Mouse (Mus musculus): Measurements from ENCODE around the gene Zc3hav1. TPM values are rescaled to one million over a fixed set of nuclear protein-coding genes. Genes with fewer than 3 reads are reported as not detected.

The Zc3hav1 gene
- polyA plus RNA-seq, 1 experiment from 2014 or later = 1.7 TPM

DNA sequence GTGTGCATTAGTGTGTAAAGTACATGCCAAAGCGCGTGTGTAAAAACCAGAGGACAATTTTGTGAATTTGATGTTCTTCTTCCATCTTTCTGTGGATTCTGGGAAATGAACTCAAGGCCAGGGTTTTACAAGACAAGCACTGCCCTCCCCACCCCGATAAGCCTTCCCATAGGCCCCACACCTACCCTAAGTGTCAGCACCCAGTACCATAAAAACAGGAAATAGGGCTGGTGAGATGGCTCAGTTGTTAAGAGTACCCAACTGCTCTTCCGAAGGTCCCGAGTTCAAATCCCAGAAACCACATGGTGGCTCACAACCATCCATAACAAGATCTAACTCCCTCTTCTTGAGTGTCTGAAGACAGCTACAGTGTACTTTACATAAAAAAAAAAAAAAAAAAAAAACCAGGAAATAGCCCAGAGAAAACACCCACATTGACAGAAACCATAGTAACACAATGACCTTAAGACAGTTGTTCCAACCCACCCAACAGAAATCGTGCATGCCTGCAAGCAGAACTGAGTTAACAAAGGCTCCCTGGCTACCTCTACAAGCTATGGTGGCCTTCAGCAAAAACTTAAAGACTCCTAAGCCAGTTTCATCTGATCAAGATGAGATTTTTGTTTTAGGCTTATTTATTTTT lies 5.5 kb downstream of the Zc3hav1 start:
- no peaks in the 10 kb centered on the region for H3K9me3 ChIP-seq
- H3K9ac ChIP-seq = no peak overlapping the region
- H3K4me2 ChIP-seq = no peak overlapping the region
- no peaks in the 10 kb centered on the region for H3K36me3 ChIP-seq (replicated peaks)
- no peak overlapping the region for H3K27ac ChIP-seq
- peaks cover 3% of the 10 kb centered on the region; the same call in 1 of the 2 replicates for H3K4me1 ChIP-seq
- 89% methylated on average over 6 of the region's 6 CpGs for WGBS
- H3K4me3 ChIP-seq (replicated peaks) = no peak overlapping the region
- no peak for ATAC-seq (ENCODE audit: low FRiP score)
- H3K27me3 ChIP-seq = peaks cover 44% of the 10 kb centered on the region

DNA sequence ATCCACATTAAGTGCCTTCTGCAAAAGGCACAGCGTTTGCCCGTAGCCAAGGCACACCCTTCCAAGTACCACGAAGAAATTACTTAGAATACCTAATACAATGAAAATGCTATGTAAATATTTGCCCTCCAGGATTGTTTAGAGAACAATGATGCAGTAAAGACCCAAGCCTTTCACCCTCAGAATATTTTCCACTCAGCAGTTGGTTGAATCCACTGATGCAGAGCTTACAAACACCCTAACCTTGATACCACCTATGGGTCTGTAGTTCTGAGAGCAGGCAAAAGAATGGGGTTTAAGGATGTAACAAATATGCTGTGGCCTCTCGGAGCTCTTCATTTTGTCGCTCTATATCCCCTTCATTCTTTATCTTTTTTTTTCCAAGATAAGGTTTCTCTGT lies 6.5 kb downstream of the Zc3hav1 start:
- no peak overlapping the region for H3K4me2 ChIP-seq
- no peak for ATAC-seq (ENCODE audit: low FRiP score)
- no peak overlapping the region for H3K9ac ChIP-seq
- no peak overlapping the region for H3K4me3 ChIP-seq (replicated peaks)
- no peaks in the 10 kb centered on the region for H3K4me1 ChIP-seq
- H3K27ac ChIP-seq = no peak overlapping the region
- WGBS = 78% methylated on average over 5 of the region's 5 CpGs
- peaks cover 34% of the 10 kb centered on the region for H3K27me3 ChIP-seq
- H3K36me3 ChIP-seq (replicated peaks) = no peaks in the 10 kb centered on the region
- no peaks in the 10 kb centered on the region for H3K9me3 ChIP-seq

DNA sequence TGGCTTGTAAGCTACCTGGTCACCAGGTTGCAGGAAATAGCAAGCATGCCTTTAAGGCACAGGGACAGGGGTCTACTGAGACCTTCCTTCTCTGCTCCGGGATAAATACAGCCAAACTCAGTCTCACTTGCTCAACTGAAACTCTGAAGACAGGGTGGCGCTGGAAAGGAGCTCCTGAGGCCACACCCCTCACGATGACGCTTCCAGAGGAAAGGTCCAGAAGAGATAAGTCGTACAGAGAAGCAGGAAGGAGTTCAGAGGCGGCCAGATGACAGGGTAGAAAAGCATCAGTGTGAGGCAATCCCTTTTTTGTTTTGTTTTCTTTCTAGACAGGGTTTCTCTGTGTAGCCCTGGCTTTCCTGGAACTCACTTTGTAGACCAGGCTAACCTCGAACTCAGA lies 8.6 kb downstream of the Zc3hav1 start:
- H3K9me3 ChIP-seq = no peaks in the 10 kb centered on the region
- no peak for ATAC-seq (ENCODE audit: low FRiP score)
- no peaks in the 10 kb centered on the region for H3K4me1 ChIP-seq
- no peak overlapping the region for H3K9ac ChIP-seq
- H3K27ac ChIP-seq = no peak overlapping the region
- no peak overlapping the region for H3K4me2 ChIP-seq
- peaks cover 16% of the 10 kb centered on the region for H3K27me3 ChIP-seq
- 61% methylated on average over 7 of the region's 7 CpGs for WGBS
- no peak overlapping the region for H3K4me3 ChIP-seq (replicated peaks)
- no peaks in the 10 kb centered on the region for H3K36me3 ChIP-seq (replicated peaks)

DNA sequence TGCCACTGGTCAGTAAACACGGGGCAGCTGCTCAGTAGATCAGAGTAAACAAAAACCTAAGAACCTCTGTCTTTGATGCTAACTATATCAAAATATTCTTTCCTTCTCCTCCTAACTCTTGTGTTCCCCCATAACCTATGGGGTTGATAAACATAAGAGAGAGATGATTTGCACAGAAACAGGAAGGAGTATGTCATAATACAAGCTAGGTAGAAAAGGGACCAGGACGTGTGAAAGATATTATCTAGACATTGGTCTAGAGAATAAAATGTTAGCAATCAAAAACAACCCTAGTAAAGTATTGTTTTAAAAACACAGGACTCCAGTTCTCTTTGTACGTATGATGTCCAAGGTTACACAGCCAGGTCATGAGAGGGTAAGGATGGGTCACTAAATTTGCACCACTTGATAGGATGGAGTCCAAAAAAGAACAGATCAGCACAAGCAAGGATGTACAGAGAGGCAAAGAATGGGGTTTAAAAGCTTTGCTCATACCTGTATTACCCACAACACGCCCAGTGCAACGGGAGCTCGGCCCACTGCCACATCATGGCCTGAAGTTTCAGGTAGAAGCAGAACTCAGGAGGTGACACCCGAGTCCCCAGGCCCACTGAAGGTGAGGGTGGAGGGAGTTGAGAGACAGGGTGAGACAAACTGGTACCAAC lies 10.3 kb downstream of the Zc3hav1 start:
- no peak for ATAC-seq (ENCODE audit: low FRiP score)
- H3K27ac ChIP-seq = no peak overlapping the region
- 89% methylated on average over 7 of the region's 7 CpGs for WGBS

DNA sequence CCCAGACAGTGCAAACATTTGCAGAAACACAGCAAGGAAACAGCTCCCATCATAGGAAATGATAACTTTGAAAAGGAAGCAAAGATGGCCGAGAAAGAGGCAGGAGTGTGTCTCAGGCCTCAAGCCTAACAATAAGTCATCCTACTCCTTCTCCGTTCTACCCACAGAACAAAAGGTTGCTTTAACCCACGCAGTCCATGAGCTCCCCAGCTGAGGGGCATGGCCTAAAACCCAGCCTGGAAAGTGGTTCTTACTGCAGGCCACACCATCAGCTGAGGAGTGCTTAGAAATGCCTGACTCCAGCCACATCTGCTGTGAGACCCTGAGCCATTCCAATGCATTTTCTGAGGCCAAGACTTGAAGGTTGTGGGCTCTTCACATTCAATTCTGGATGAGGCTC lies 10.8 kb downstream of the Zc3hav1 start:
- Histone ChIP-seq H3K9ac (no peak overlapping the region), H3K9me3 (no peaks in the 10 kb centered on the region), H3K4me1 (no peaks in the 10 kb centered on the region), H3K4me3 (replicated peaks) (no peak overlapping the region), H3K27me3 (no peaks in the 10 kb centered on the region), H3K27ac (no peak overlapping the region), H3K36me3 (replicated peaks) (no peaks in the 10 kb centered on the region), H3K4me2 (no peak overlapping the region)
- no peak for ATAC-seq (ENCODE audit: low FRiP score)
- WGBS = 42% methylated on average over 3 of the region's 3 CpGs

More for the DNA sequence above, 10.3 kb downstream of the Zc3hav1 start:
- Histone ChIP-seq H3K27me3 (no peaks in the 10 kb centered on the region), H3K9me3 (no peaks in the 10 kb centered on the region), H3K4me1 (no peaks in the 10 kb centered on the region), H3K4me2 (no peak overlapping the region), H3K9ac (no peak overlapping the region), H3K36me3 (replicated peaks) (no peaks in the 10 kb centered on the region), H3K4me3 (replicated peaks) (no peak overlapping the region)

DNA sequence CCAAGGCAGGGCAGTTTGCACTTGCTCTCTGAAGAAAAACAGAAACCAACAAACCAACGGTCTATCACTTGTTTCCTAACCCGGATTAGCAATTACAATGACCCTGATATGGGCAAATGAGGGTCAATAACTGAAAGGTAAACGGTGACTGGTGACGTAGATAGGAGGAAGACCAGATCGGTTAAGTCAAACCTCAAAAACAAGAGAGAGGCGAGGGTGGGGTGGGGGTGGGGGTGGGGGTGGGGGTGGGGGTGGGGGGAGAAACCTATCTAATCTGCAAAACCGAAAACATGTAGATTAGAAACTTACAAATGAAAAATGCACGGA lies 11.8 kb downstream of the Zc3hav1 start:
- Histone ChIP-seq H3K4me2 (no peak overlapping the region), H3K4me1 (no peaks in the 10 kb centered on the region), H3K9me3 (no peaks in the 10 kb centered on the region), H3K36me3 (replicated peaks) (no peaks in the 10 kb centered on the region), H3K4me3 (replicated peaks) (no peak overlapping the region), H3K9ac (no peak overlapping the region), H3K27ac (no peak overlapping the region), H3K27me3 (no peaks in the 10 kb centered on the region)
- 83% methylated on average over 8 of the region's 8 CpGs for WGBS
- no peak for ATAC-seq (ENCODE audit: low FRiP score)

DNA sequence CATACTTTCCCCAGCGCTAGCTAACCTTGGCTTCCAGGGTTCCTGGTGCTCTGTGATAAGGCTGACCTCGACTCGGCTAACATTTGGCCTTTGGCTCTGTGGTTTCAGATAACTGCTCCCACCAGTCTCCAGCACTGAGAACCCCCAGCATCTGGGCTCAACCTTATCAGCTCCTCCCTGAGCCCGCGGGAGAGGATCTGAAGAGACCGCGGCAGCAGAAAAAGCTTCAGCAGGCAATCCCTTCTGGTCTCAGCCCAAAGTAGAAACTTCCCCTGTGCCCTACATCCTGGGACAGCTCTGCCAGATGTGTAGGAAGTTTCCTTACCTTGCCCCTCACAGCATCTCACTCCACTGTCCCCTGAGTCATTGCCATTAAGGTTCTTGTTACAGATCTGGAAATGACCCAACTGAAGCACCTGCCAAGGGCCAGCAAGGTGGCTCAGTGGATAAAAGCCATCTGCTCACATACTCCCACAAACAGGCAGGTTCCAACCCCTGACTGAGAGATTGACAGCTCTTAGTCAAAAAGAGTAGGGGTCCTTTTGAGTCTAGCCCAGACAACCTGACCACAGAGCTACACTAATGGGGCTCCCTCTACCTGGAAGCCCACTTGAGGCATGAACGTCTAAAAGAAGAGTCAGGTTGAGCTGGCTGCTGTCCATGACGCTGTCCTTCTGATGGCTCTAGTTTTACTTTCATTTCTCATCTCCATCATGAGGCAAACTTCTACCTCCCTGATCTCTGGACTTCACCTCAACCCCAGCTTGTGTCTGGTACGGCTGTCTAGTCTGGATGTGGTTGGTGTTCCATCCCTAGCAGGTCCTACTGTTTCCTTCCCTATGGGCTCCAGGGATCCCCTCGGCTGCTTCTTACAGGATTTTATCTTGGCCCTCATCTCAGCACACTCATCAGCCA lies 12.4 kb downstream of the Zc3hav1 start:
- no peak for ATAC-seq (ENCODE audit: low FRiP score)
- H3K27ac ChIP-seq = no peak overlapping the region
- no peaks in the 10 kb centered on the region for H3K27me3 ChIP-seq
- no peak overlapping the region for H3K4me2 ChIP-seq
- H3K9me3 ChIP-seq = no peaks in the 10 kb centered on the region
- H3K36me3 ChIP-seq (replicated peaks) = no peaks in the 10 kb centered on the region
- WGBS = 77% methylated on average over 11 of the region's 11 CpGs
- H3K9ac ChIP-seq = no peak overlapping the region
- H3K4me1 ChIP-seq = no peaks in the 10 kb centered on the region
- H3K4me3 ChIP-seq (replicated peaks) = no peak overlapping the region

DNA sequence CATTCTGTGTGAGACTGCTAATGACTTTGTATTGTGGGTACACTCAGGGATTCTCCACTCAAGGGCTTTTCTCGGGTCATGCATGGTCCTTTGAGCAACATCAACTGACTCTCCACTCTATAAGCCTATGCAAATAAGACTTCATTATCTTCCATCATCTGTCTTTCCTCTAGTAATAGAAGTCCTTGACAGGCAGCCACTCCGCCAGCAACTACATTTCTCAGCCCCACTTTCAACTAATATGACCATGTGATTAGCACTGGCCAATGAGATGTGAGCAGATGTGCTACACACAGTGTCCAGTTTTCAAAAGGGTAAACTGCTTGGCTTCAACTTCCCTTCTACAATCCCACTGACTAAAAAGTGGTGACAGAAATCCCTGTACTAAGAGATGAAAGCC lies 15.3 kb downstream of the Zc3hav1 start:
- no peaks in the 10 kb centered on the region for H3K4me1 ChIP-seq
- no peak overlapping the region for H3K4me2 ChIP-seq
- H3K9ac ChIP-seq = no peak overlapping the region
- no peak overlapping the region for H3K4me3 ChIP-seq (replicated peaks)
- no peaks in the 10 kb centered on the region for H3K27me3 ChIP-seq
- H3K9me3 ChIP-seq = no peaks in the 10 kb centered on the region
- no peak overlapping the region for H3K27ac ChIP-seq
- WGBS = 50% methylated on average over 2 of the region's 2 CpGs
- no peak for ATAC-seq (ENCODE audit: low FRiP score)
- no peaks in the 10 kb centered on the region for H3K36me3 ChIP-seq (replicated peaks)

DNA sequence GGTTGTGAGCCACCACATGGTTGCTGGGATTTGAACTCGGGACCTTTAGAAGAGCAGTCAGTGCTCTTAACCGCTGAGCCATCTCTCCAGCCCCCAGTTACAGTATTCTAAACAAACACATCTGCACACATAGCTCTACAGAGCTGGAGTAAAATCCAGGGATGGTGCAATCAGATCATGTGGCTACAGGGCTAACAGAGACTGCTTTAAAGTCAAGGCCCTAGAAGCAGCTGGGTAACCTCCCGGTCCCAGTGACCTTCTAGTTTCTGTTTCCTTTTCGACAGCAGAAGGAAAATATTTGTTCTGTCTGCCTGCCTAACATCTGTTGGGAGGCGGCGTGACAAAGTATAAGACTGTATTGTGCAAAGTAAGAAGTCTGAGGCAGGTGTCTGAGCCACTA lies 16.5 kb downstream of the Zc3hav1 start:
- Histone ChIP-seq H3K9ac (no peak overlapping the region), H3K4me3 (replicated peaks) (no peak overlapping the region), H3K4me1 (no peaks in the 10 kb centered on the region), H3K4me2 (no peak overlapping the region), H3K9me3 (no peaks in the 10 kb centered on the region), H3K36me3 (replicated peaks) (no peaks in the 10 kb centered on the region), H3K27ac (no peak overlapping the region), H3K27me3 (no peaks in the 10 kb centered on the region)
- WGBS = 94% methylated on average over 6 of the region's 6 CpGs
- no peak for ATAC-seq (ENCODE audit: low FRiP score)

DNA sequence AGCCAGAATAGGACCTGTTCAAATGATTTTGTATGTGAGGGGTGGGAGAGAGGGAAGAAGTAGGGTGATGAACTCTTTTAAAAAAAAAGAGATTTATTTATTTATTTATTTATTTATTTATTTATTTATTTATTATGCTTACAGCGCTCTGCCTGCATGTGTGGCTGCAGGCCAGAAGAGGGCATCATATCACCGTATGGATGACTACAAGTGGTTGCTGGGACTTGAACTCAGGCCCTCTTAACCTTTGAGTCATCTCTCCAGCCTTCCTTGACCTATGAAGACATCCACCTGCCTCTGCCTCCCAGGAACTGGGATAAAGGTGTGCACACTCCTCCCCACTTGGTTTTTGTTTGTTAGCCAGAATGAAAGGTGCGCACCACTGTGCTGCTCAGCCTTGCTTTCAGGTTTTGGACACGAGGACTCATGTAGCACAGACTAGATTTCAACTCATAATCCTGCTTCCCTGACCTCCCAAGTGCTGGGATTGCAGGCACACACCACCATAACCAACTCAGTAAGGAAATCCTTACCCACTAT lies 17.2 kb downstream of the Zc3hav1 start:
- Histone ChIP-seq H3K27ac (no peak overlapping the region), H3K9ac (no peak overlapping the region), H3K4me1 (no peaks in the 10 kb centered on the region), H3K4me2 (no peak overlapping the region), H3K36me3 (replicated peaks) (no peaks in the 10 kb centered on the region), H3K9me3 (no peaks in the 10 kb centered on the region), H3K27me3 (no peaks in the 10 kb centered on the region), H3K4me3 (replicated peaks) (no peak overlapping the region)
- 87% methylated on average over 4 of the region's 4 CpGs for WGBS
- ATAC-seq (ENCODE audit: low FRiP score) = no peak

DNA sequence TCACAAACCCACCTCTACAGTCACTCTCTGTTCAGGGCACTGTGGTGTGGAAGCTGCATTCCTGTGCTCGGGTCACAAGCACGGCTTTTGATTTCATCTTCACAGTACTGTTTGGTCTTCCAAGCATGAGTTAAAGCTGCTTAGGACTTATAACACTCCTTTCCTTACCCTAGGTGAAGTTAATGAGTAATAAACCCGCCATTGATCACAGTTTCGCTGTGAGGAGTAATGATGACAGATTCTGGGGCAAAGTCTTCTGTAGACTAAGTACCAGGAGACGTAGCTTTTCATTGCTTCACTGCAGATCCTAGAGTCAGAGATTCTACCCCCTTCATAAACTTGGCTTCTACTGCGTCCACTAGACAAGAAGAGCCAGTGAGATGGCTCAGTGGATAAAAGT lies 19.1 kb downstream of the Zc3hav1 start:
- Histone ChIP-seq H3K9me3 (no peaks in the 10 kb centered on the region), H3K27me3 (no peaks in the 10 kb centered on the region), H3K27ac (no peak overlapping the region), H3K4me1 (no peaks in the 10 kb centered on the region), H3K4me3 (replicated peaks) (no peak overlapping the region), H3K9ac (no peak overlapping the region), H3K4me2 (no peak overlapping the region), H3K36me3 (replicated peaks) (no peaks in the 10 kb centered on the region)
- no peak for ATAC-seq (ENCODE audit: low FRiP score)
- WGBS = 88% methylated on average over 6 of the region's 6 CpGs

DNA sequence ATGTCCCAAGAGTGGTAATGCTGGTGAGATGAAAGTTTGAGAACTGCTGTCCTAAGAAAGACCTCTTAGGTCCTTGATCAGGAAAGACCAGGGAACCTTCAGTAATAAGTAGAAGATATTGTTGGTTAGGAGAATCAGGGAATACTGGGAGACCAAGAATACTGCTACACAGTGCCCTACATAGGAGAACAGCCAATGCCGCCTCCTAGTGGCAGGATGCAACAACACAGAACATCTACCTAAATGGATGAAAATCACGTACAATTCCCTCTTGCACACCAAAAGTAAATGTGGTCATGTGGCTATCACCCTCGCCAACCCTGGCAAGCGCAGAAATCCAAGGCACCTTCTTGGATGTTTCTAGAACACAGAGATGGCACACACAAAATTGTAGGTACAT lies 27.8 kb downstream of the Zc3hav1 start:
- no peaks in the 10 kb centered on the region for H3K4me1 ChIP-seq
- no peak overlapping the region for H3K4me2 ChIP-seq
- WGBS = 19% methylated on average over 4 of the region's 4 CpGs
- H3K27ac ChIP-seq = no peak overlapping the region
- no peak overlapping the region for H3K9ac ChIP-seq
- no peaks in the 10 kb centered on the region for H3K9me3 ChIP-seq
- ATAC-seq (ENCODE audit: low FRiP score) = no peak
- no peak overlapping the region for H3K4me3 ChIP-seq (replicated peaks)
- no peaks in the 10 kb centered on the region for H3K36me3 ChIP-seq (replicated peaks)
- H3K27me3 ChIP-seq = no peaks in the 10 kb centered on the region
